Mouse (Mus musculus): ENCODE results near the gene Ddx17.

Gene Ddx17

GRCm38 (mm10) chr15:79546410-79547288 is at the start of gene Ddx17:
Gene Ddx17, minus strand, starts transcription at chr15:79546741.
- peak; percentile 97 to 99 for DNase-seq

- no peak for DNase-seq
Measured at GRCm38 (mm10) chr15:79581581-79581980, 35.0 kb upstream of the Ddx17 start.

DNA sequence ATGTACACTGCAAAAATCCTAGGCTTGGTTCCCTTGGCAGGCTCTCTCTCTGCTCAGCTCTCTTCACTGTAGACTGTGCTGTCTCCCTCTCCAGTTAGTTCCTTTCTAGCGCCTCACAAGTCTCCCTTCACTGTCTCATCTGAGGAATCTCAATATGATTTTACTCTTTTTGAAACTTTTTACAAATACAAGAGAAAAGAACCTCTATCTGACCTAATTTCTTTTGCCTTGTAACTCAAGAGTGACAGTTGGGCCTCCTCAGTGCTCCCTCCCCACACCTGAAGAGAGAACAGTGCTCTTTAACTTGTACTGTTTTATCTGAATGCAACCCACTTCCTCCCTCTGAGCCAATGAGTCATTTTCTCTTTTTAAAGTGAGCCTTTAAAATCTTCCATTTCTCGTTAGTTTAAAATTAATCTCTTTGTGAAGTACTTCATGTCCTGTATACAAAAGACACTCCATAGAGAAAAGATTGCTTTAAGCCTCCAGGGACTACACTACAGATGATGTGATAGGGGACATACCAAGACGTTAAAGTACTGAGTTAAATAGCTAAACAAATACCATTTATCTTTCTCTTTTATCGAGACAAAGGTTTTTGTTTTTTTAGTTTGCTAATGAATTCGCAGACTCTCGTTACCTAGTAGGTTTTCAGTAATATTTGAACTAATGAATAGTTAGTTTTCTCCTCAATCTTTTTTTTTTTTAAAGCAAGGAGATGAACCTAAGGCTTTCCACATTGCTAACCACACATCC is 31.3 kb upstream of the Ddx17 start:
- no peak for DNase-seq

DNA sequence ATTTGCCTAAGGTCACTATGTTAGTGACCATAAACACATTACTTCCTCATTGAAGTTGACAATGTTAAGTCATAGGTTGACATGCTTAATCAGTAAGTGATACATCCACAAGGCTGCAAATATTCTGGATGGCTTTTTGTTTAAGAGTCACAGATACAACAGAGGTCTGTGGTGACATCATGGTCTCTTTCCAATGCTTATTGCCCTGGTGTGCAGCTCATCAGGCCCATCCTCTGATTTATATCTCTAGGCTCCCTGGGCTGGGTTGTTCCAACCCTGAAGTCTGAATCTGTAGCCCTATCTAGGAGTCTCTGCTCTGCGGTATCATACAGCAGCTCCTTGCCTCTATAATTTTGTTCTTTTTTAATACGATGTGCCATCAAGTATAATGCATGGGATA is 30.4 kb upstream of the Ddx17 start:
- no peak for DNase-seq

- DNase-seq, result no peak
Measured at GRCm38 (mm10) chr15:79575543-79576222, 29.1 kb upstream of the Ddx17 start.

DNA sequence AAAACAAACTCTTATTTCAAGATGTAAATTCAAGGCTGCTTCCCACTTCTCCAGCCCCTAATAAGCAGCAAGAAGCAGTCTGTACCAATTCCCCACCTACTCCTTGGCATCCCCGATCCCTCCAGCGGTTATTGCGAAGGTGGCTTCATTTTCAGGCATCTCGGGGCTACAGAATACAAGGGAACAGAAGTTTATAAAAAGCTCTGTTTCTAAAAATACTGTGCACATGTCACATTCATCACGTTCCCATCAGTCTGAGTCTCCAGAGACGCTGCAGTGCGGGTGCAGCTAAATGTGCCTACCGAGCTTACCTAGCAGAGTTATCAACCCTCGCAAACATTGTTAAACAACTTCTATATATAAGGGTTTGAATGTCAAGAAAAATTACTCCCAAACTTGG is 15.9 kb upstream of the Ddx17 start:
- no peak for DNase-seq

GRCm38 (mm10) chr15:79559649-79560048 is 13.1 kb upstream of the Ddx17 start:
- no peak for DNase-seq

GRCm38 (mm10) chr15:79552566-79552965 is 6.0 kb upstream of the Ddx17 start:
- DNase-seq, result no peak

GRCm38 (mm10) chr15:79548226-79548625 is 1.7 kb upstream of the Ddx17 start:
- no peak for DNase-seq

GRCm38 (mm10) chr15:79547289-79547820 is 814 bp upstream of the Ddx17 start:
- DNase-seq, result no peak

GRCm38 (mm10) chr15:79545921-79546399 is 581 bp downstream of the Ddx17 start:
- DNase-seq, result peak in 1 of 2 experiments; percentile 65

DNA sequence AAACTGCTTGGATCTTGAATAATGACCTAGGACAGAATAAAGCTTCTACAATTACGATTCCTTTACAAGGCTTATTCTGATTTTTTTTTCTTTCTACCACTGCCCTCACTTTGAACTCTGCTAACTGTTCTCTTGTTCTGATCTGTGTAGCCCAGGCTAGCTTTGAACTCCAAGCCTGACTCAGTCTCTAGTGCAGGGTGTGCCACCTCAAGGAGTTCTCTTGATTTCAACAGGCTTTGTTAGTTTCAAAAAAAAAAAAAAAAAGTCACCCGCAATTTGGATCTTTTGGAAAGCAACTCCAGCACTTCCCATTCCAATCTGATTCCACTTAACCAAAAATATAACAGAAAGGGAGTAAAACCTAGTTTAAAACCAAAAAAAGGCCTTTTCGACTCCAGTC is 1.0 kb downstream of the Ddx17 start:
- DNase-seq, result no peak

DNA sequence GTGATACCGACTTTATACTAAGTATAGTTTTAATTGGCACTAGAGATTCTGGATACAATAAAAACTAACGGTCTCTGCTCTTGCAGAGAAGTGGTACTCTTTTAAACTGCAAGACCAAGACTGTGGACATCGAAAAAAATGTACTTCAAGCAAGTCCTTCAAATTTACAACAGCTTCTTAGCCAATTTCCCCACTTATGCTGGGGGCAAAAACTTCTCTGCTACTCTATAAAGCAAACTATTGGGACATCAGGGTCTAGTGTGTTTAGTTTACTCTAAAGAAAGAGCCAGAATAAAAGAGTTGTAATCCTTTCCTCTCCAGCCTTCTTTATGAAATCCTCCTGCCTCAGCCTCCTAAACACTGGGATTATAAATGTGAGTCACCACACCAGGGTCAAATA is 2.6 kb downstream of the Ddx17 start:
- no peak for DNase-seq

DNA sequence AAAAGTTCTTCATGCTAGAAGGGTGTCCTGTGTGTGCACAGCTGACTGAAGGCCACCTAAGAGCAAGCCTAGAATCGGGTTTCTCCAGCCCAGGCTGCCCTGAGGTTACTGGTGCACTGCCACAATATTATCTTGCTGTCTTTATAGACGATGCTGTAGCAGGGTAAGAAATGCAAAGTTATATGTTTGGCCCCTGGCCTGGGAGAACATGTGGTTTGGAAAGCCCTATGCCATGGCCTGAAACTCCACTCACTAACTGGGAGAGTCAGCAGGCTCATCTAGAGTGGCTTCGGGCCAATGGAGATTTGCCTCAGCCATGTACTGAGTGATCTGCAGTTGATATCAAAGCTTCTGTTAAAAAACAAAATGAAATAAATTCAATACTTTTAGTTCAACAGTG is 12.7 kb downstream of the Ddx17 start:
- DNase-seq, result no peak

DNA sequence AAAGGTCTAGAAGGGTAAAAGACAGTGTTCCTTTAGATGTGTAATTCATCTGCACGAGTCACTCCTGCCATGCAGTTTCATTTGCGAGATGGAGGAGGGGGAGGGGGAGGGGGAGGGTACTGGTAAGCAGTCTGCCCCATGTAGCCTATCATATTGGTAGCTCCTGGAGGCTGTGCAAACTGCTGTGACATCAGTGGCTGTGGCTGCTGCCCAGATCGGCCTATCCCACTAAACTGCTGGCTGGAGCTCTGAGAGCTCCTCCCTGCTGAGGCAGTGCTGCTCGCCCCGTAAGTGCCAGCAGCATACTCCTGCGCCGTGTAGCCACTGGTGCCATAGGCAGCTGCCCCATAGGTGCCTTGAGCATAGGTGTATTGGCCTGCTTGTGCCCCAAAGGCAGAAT is 16.6 kb downstream of the Ddx17 start:
- no peak for DNase-seq

- no peak for DNase-seq
Measured at GRCm38 (mm10) chr15:79527991-79528639, 18.4 kb downstream of the Ddx17 start.

- DNase-seq, result peak; percentile 66
Measured at GRCm38 (mm10) chr15:79527192-79527591, 19.3 kb downstream of the Ddx17 start.

GRCm38 (mm10) chr15:79525979-79526768 is 20.4 kb downstream of the Ddx17 start:
- DNase-seq, result no peak

DNA sequence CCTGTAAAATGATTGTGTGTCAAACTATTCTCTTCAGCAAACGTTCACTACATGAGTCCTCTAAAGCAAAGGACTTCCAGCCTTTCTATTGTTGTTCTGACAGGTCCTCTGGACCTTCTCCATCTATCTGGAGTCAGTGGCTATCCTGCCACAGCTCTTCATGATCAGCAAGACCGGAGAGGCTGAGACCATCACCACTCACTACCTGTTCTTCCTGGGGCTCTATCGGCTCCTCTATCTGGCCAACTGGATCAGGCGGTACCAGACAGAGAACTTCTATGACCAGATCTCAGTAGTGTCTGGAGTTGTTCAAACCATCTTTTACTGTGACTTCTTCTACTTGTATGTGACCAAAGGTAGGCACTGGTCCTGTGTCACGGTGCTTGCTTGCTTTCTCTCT is 21.0 kb downstream of the Ddx17 start:
- no peak for DNase-seq

DNA sequence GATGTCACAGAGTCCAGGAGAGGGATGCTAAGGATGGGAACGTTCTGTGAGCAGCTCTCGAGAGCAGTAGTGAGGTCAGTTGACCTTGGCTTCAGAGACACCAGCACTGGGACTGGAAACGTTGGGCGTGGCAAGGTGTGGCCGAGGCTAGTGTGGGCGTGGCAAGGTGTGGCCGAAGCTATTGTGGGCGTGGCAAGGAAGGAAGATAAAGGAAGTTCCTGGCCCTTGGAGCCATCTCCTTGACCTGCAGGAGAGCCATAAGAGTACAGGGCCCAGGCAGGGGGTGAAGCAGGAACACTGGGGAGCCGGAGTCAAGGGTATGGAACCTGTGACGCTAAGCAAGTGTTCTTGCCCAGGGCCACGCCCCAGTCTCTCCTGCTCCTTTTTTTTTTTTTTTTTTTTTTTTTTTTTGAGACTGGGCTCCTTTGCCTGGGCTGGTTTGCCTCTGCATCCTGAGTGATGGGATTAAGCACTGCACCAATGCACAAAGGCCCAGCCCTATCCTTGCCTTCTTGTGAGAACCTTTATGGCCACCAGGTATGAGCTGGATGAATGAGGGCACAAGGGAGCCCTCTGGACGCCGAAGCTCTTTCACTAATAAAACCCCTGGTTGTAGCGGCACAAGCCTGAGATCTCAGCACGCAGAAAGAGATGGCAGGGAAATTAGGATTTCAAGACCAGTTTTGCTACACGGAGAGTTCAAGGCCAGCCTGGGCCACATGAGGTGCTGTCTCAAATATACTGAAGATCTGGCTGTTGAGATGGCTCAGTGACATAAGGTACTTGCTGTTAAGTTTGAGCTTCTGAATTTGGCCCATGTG is 26.9 kb downstream of the Ddx17 start:
- DNase-seq, result no peak

- no peak for DNase-seq
Measured at GRCm38 (mm10) chr15:79518571-79518970, 28.0 kb downstream of the Ddx17 start.
